19 mouse cellular contexts compared by ENCODE assay signal in the genomic region with DNA sequence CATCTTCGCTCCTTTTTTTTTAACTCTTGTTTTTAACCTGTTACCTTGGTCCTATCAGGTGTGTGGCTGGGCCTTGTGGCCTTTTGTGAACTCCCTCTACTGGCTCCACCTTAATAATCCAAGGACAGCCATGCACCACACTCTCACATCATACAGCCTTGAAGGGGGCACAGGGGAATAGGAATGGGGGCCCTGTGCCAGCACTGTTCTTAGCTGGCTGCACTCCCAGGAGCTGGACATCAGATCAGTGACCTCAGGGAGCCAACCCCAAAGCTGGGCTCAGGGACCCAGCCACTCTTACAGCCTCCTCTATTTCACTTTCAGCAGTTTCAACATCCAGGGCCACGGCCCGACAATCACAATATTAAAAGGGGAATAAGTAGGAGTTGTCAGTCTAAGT. TPM values are rescaled to one million over a fixed set of nuclear protein-coding genes. Genes with fewer than 3 reads are reported as not detected.
DNase-seq lines count a peak whose midpoint lies in the region; ATAC-seq lines count a peak whose summit lies in the region.
"Had no signal": no experiment of that assay in that cellular context is flagged by ENCODE, and none has a peak within 500 bp of the region (broad histone marks: within the 10 kb centered on the region; RNA-seq: fewer than 3 reads in every experiment).

No protein-coding gene starts in this region.

- no peaks in the 10 kb centered on the region for H3K36me3 ChIP-seq in midbrain, embryonic 11.5 days (ENCODE audit: control insufficient read depth, insufficient read depth, low read length)
- H3K36me3 ChIP-seq: heart, embryonic 13.5 days; neural tube, embryonic 13.5 days had no signal

- no peaks in the 10 kb centered on the region for H3K27me3 ChIP-seq in midbrain, embryonic 11.5 days (ENCODE audit: control insufficient read depth, insufficient read depth, low read length)
- H3K27me3 ChIP-seq: heart, embryonic 13.5 days; megakaryocyte, embryonic 14.5 days; neural tube, embryonic 13.5 days had no signal

- ATAC-seq in midbrain, embryonic 11.5 days (ENCODE audit: low FRiP score) = no peak
- no peak for ATAC-seq in erythroid progenitor cell, adult 5-6 weeks (replicated peaks; ENCODE audit: low FRiP score, poor library complexity, severe bottlenecking)
- ATAC-seq: forebrain, embryonic 16.5 days had no signal

- no peaks in the 10 kb centered on the region for H3K4me1 ChIP-seq in midbrain, embryonic 11.5 days (ENCODE audit: control insufficient read depth, insufficient read depth, low read length)
- H3K4me1 ChIP-seq: heart, embryonic 13.5 days; neural tube, embryonic 13.5 days had no signal

- intact Hi-C loops in gastrocnemius, postnatal 36 days (cut with DNase I) = no loop called here

- H3K9ac ChIP-seq in midbrain, embryonic 11.5 days (ENCODE audit: low read length) = no peak overlapping the region
- H3K9ac ChIP-seq: heart, embryonic 13.5 days; hindbrain, embryonic 14.5 days; neural tube, embryonic 13.5 days had no signal

- 91% methylated on average over 3 of the region's 3 CpGs for WGBS in midbrain, embryonic 11.5 days

- no peak overlapping the region for H3K4me2 ChIP-seq in midbrain, embryonic 11.5 days
- H3K4me2 ChIP-seq: heart, embryonic 13.5 days; hindbrain, embryonic 14.5 days; liver, embryonic 11.5 days; neural tube, embryonic 13.5 days had no signal

- no peak overlapping the region for H3K4me3 ChIP-seq in midbrain, embryonic 11.5 days (ENCODE audit: low read depth, low read length)
- H3K4me3 ChIP-seq: heart, embryonic 13.5 days; megakaryocyte, embryonic 14.5 days; neural tube, embryonic 13.5 days had no signal

- H3K9me3 ChIP-seq in midbrain, embryonic 11.5 days (ENCODE audit: control insufficient read depth, low read length) = no peaks in the 10 kb centered on the region
- H3K9me3 ChIP-seq: heart, embryonic 13.5 days; megakaryocyte, embryonic 14.5 days; neural tube, embryonic 13.5 days had no signal

- H3K27ac ChIP-seq in midbrain, embryonic 11.5 days (ENCODE audit: low read depth, low read length) = no peak overlapping the region
- H3K27ac ChIP-seq: heart, embryonic 13.5 days; hindbrain, embryonic 14.5 days; neural tube, embryonic 13.5 days had no signal

- peak; percentile 71 for DNase-seq in ovary, postnatal 36 days (ENCODE audit: low spot score)
- DNase-seq in ovary, postnatal 14 days (ENCODE audit: low spot score) = no peak
- DNase-seq in adrenal gland, postnatal 14 days = peak; percentile 90
- peak; percentile 10 to 23 for DNase-seq in gastrocnemius, postnatal 36 days
- peak; percentile 22 for DNase-seq in testis, postnatal 14 days (ENCODE audit: low spot score)
- DNase-seq in midbrain, embryonic 11.5 days (ENCODE audit: low spot score, missing footprints) = no peak
- no peak for DNase-seq in kidney, postnatal 4 days
- DNase-seq: kidney, adult 18-20 months; kidney, postnatal 25 days; right cerebral cortex, adult 18-20 months had no signal

RNA-seq across cellular contexts. Expression of a gene that starts 15.7 kb away (rescaled TPM):
- total RNA-seq in adrenal gland, postnatal 14 days (2021) = 3.1 and 6.0 TPM in 2 replicates
- 1 to 10 TPM in 1 of 2 experiments, under 1 TPM in 1; 0.89 to 1.2 TPM for total RNA-seq in gastrocnemius, postnatal 36 days (2021)
- polyA plus RNA-seq in midbrain, embryonic 11.5 days (2014; fragmentation: Nextera tagmentation; extraction: Ambion mirVana) = not detected in 2 replicates
- total RNA-seq in erythroid progenitor cell, adult 5-6 weeks (2015; ENCODE audit: low replicate concordance) = not detected in 2 replicates
- total RNA-seq in erythroid progenitor cell, adult 5-6 weeks (2017; ENCODE audit: low replicate concordance) = not detected in 2 replicates
- total RNA-seq: layer of hippocampus, postnatal 14 days had no signal
- polyA plus RNA-seq: forebrain, embryonic 16.5 days; heart, embryonic 13.5 days; hindbrain, embryonic 14.5 days; liver, embryonic 11.5 days; lung, embryonic 16.5 days; neural tube, embryonic 13.5 days had no signal

RNA-seq across cellular contexts. Expression of a gene that starts 43.6 kb away (rescaled TPM):
- total RNA-seq in adrenal gland, postnatal 14 days (2021) = 51.8 and 66.5 TPM in 2 replicates
- 10 to 100 TPM; 17.5 TPM for total RNA-seq in gastrocnemius, postnatal 36 days (2021)
- 0.25 and 0.44 TPM in 2 replicates for polyA plus RNA-seq in midbrain, embryonic 11.5 days (2014; fragmentation: Nextera tagmentation; extraction: Ambion mirVana)
- 0.84 TPM in 1 of 2 replicates, not detected in the other for total RNA-seq in erythroid progenitor cell, adult 5-6 weeks (2015; ENCODE audit: low replicate concordance)
- 1.4 TPM in 1 of 2 replicates, not detected in the other for total RNA-seq in erythroid progenitor cell, adult 5-6 weeks (2017; ENCODE audit: low replicate concordance)

RNA-seq across cellular contexts. Expression of a gene that starts 50.1 kb away (rescaled TPM):
- 2.7 and 2.9 TPM in 2 replicates for total RNA-seq in adrenal gland, postnatal 14 days (2021)
- under 1 TPM; 0.32 to 0.56 TPM for total RNA-seq in gastrocnemius, postnatal 36 days (2021)
- not detected in 2 replicates for polyA plus RNA-seq in midbrain, embryonic 11.5 days (2014; fragmentation: Nextera tagmentation; extraction: Ambion mirVana)
- total RNA-seq in erythroid progenitor cell, adult 5-6 weeks (2015; ENCODE audit: low replicate concordance) = not detected in 2 replicates
- total RNA-seq in erythroid progenitor cell, adult 5-6 weeks (2017; ENCODE audit: low replicate concordance) = not detected in 2 replicates
- polyA plus RNA-seq: heart, embryonic 13.5 days; liver, embryonic 11.5 days; neural tube, embryonic 13.5 days had no signal

Comparison
In these comparisons a context has a peak if more than half of its experiments do, and no peak if none do; other contexts are left out.
1. DNase-seq: peak in ovary, postnatal 36 days (single experiment), adrenal gland, postnatal 14 days (single experiment), gastrocnemius, postnatal 36 days (2 of 2) and testis, postnatal 14 days (single experiment); none in ovary, postnatal 14 days (single experiment), midbrain, embryonic 11.5 days (single experiment) and kidney, postnatal 4 days (0 of 2).
2. RNA of a gene that starts 43.6 kb away (total RNA-seq): 51.8 to 66.5 TPM in adrenal gland, postnatal 14 days and 17.5 TPM in gastrocnemius, postnatal 36 days; 0.84 to 1.4 TPM in erythroid progenitor cell, adult 5-6 weeks; every median in the first group is over 4 times any median in the second.